Mouse (Mus musculus): ENCODE data around the gene Gtsf1l. TPM values are rescaled to one million over a fixed set of nuclear protein-coding genes. Genes with fewer than 3 reads are reported as not detected.
"Not testable (repeated sequence)": the region's sequence is repeated elsewhere in the genome, so short reads cannot be mapped to it uniquely, and the experiment has no call there.

Gtsf1l gene
- total RNA-seq, 2 experiments from 2014 or later = not detected

DNA sequence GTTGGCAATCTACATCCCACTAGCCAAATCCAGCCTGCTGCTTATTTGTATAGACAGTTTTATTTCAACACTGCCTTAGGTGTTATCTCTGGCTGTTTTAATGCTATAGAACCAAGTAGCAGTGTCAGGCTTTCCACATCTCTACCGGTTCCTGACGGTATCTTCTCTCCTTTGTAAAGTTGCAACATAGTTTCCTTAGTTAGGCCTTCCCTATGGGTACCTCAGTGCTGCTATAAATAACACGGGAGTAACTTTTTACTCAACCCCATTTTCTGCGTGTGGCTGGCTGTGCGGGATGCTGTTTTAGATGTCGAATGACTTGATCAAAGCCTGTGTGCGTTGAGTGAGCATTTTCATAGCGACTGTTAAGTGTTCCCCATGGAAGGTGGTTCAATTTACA, 1.1 kb downstream of the Gtsf1l start:
- DNase-seq (ENCODE audit: low spot score) = no peak

GRCm38 (mm10) chr2:163085047-163085446, 2.6 kb downstream of the Gtsf1l start:
- no peak for DNase-seq (ENCODE audit: low spot score)

DNA sequence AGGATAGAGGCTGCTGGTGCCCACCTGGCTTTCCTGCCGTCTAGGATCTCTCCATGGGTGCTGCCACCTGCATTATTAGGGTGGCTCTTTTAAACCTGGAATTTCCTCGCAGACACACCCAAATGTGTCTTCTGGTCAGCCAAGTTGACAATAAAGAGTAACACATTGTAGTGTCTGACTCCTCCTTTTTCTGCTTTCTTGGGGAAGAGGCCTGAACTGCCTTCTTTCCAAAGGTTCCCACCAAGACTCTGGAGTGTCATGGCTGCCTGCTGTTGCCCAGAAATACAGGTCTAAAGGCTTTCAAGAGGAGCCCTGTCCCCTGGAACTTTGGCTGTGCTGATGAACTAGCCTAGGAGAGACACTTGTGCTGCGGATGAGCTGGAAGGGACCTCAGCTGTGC, 3.1 kb downstream of the Gtsf1l start:
- no peak for DNase-seq (ENCODE audit: low spot score)

GRCm38 (mm10) chr2:163082591-163082990, 5.1 kb downstream of the Gtsf1l start:
- no peak for DNase-seq (ENCODE audit: low spot score)

DNA sequence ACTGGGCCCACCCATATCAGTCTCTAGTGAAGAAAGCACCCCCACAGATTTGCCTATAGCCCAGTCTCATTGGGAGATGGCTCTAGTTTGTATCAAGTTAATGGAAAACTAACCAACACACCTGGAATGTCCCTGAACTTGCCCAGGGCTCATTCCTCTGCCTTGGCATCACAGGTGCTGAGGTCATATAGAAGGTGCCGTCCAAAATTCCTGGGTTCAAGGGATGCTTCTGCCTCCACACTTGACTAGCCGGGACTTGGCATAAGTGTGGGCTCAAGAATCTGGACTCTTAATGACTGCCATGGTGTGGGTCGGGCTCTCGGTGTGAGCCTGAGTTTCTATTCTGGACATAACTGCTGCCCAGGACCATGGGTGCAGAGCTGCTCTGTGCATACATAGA, 8.6 kb downstream of the Gtsf1l start:
- no peak for DNase-seq (ENCODE audit: low spot score)

DNA sequence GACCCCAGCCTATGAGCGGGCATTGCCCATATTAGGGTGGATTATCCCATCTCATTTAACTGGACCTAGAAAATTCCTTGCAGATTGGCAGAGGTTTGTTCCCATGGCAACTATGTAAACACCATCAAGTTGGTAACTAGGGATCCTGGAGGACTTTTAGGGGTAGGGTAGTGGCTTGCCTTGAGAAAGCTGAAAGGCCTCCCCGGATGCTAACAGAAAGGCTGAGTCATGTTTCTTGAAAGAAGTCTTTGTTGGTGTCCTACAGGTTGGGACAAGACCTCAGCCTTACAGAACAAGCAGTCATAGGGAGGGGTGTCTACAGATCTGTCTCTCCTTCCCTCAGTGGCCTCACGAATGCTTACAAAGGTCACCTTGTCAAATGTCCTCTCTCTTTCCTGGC, 12.4 kb downstream of the Gtsf1l start:
- no peak for DNase-seq (ENCODE audit: low spot score)

- no peak for DNase-seq (ENCODE audit: low spot score)
Measured at GRCm38 (mm10) chr2:163074808-163075207, 12.8 kb downstream of the Gtsf1l start.

- DNase-seq (ENCODE audit: low spot score) = no peak
Measured at GRCm38 (mm10) chr2:163074006-163074405, 13.6 kb downstream of the Gtsf1l start.

DNA sequence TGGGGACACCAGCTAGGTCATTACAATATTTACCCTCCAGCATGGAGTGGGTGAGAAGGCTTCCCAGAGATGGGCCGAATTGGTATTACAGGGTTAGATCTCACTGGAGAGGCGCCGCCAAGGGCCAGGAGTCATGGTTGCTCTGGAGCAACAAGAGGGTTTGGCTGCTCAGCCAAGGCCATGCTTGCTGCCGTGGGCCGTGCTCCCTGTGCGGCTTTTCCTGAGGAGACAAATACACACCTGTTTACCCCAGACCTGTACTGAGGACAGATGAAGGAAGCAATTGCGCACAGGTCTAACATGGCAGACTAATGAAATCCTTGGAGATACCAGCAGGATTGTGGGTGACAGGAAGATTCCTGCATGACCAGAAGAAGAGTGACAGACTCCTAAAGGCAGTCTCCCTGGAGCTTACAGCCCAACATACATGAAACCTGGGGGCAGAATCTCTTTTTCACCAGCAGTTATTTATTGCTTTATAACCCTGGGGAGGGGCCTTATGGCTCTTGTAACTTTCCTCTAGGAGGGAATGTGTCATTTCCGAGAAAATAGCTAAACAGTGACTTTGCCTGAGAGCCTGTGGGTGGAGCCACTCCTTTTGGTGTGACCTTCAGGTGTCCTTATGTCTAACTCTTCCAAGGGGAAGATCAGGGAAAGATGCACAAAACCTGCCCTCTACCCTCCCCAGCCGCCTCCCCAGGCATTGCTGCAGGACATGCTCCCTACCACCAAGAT, 14.5 kb downstream of the Gtsf1l start:
- no peak for DNase-seq (ENCODE audit: low spot score)

- no peak for DNase-seq (ENCODE audit: low spot score)
Measured at GRCm38 (mm10) chr2:163071590-163071989, 16.1 kb downstream of the Gtsf1l start.

DNA sequence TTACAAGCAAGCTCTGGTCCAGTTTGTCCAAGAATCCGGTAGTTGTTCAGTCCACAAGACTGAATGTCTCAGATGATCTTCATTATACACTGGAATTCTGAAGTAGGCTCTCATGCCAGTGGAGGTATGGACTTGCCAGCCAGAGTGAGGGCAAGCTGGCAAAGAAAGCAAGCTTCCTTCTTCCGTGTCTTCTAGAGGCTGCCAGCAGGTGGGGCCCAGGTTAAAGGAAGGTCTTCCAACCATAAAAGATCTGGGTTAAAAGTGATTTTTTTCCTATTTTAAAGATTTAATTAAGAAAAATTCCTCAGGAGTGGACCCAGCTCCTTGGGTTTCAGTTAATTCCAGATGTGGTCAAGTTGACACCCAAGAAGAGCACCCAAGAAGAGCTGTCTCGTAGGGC, 17.4 kb downstream of the Gtsf1l start:
- DNase-seq (ENCODE audit: low spot score) = no peak

DNA sequence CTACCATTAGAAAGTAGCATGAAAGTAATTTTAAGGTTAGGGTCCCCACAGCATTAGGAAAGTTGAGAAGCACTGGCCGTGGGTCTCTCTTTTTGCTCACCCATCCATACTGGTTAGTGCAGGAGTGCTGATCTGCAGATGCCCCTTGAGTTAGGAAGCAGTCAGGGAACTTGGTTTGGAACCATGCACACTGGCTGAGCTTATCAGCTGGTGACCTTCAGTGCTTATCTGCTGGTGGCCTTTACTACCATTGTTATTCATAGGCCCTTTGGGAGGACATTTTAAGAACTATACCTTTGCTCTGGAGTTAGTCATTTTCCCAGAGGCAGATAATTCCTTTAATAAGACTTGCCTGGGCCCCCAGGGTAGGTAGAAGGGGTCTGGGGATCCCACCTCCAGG, 20.4 kb downstream of the Gtsf1l start:
- no peak for DNase-seq (ENCODE audit: low spot score)

DNA sequence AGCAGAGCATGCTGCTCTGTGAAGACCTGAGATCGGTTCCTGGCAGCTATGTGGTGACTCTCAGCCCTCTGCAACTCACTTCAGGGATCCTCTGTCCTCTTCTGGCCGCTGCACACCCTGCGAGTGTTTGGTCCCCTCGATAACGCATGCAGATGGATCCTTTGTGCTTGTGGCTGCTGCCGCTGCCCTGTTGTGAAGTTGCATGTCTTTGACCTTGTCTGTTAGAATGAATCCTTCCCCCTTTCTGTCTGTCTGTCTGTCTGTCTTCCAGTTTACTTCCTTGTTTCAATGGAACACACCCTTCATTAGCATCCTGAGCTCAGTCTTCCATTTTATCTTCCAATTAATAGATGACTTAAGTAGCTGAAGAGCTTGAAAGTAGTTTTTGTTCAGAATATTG, 21.3 kb downstream of the Gtsf1l start:
- DNase-seq (ENCODE audit: low spot score) = no peak

GRCm38 (mm10) chr2:163062119-163062508, 25.5 kb downstream of the Gtsf1l start:
- DNase-seq (ENCODE audit: low spot score) = no peak

- no peak for DNase-seq (ENCODE audit: low spot score)
Measured at GRCm38 (mm10) chr2:163061203-163062118, 26.2 kb downstream of the Gtsf1l start.

- DNase-seq (ENCODE audit: low spot score) = no peak
Measured at GRCm38 (mm10) chr2:163060630-163061029, 27.0 kb downstream of the Gtsf1l start.

- not testable (repeated sequence) for DNase-seq (ENCODE audit: low spot score)
Measured at GRCm38 (mm10) chr2:163058981-163059380, 28.7 kb downstream of the Gtsf1l start.

GRCm38 (mm10) chr2:163056584-163056983, 31.1 kb downstream of the Gtsf1l start:
- DNase-seq (ENCODE audit: low spot score) = no peak

DNA sequence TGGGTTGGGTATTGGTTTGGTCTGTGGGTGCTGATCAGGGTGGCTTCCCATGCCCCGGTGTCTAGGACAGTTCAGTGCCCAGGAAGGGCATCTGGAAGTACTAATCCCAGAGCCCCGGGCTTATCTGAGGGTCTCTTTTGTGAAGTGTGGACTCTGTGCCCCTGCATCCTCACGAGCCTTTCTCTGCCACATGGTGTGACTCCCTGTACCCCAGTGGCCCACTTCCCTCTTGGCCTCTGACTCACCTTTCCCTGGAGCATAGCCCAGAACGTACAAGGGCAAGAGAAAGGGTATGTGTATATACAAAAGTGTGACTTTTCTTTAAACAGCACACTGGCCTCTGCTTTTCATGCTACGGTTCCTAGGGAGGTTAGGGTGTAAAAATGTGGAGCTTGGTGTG, 31.9 kb downstream of the Gtsf1l start:
- no peak for DNase-seq (ENCODE audit: low spot score)

- DNase-seq (ENCODE audit: low spot score) = no peak
Measured at GRCm38 (mm10) chr2:163054891-163055494, 32.7 kb downstream of the Gtsf1l start.

DNA sequence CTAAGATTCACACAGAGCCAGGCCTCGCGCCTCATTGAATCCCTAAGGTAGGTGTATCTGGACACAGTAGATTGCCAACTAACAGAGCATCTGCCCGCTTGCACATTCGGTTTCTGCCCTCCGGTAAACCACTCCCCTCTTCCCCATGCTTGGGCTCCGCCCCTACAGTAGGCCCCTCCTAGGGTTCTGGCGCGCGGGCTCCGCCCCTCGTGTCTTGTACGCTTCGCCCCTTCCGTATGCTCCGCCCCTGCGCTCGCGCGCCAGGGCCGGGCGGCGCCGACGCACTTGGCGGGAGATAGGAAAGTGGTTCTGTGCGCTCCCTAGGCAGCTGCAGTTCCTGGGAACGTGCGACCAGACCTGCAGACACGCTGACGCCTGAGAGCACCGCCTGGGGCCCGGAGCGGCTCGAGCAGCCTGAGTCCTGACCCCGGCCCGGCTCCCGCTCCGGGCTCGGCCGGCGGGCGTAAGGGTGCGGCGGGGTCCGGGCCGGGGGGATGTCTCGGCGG, 33.3 kb downstream of the Gtsf1l start, which contains the start of gene Mybl2:
Gene Mybl2 (plus strand): TSS at position 353 of the 506 bp plus-strand sequence.
- peak; percentile 92 for DNase-seq (ENCODE audit: low spot score)

DNA sequence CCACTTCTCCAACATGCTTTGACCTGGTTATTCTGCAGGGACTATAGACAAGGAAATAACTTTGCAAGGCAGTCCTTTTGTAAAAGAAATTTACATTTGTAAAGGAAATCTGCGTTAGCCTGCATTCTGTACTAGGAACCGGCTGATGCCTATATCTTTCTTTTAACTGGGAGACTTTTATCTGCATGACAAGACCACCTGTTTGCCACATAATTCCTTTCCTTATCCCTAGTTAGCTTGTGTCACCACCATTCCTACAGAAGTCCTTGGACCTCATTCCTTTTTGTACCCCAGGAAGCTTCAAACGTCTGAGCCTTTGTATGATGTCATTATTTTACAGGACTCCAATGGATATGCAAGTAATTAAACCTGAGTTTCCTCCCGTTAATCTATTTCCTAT, 34.8 kb downstream of the Gtsf1l start:
- DNase-seq (ENCODE audit: low spot score) = no peak
